Mouse (Mus musculus): Measurements from ENCODE around the gene Slc39a10. TPM values are rescaled to one million over a fixed set of nuclear protein-coding genes. Genes with fewer than 3 reads are reported as not detected.
A peak's percentile ranks its signal among the peaks of the same experiment; 100 is the strongest.
"Not testable (repeated sequence)": the region's sequence is repeated elsewhere in the genome, so short reads cannot be mapped to it uniquely, and the experiment has no call there.

Slc39a10 gene
- polyA plus RNA-seq, 1 experiment from 2014 or later = 57.0 TPM

- not testable (repeated sequence) for H3K4me2 ChIP-seq; H3K36me3 ChIP-seq (ENCODE audit: insufficient read depth); DNase-seq; H3K27ac ChIP-seq (ENCODE audit: low read depth); H3K9ac ChIP-seq; H3K27me3 ChIP-seq (ENCODE audit: insufficient read depth, low read length); H3K4me3 ChIP-seq (ENCODE audit: low read depth, low read length); H3K4me1 ChIP-seq (ENCODE audit: insufficient read depth); H3K9me3 ChIP-seq (ENCODE audit: low read depth, low read length)
- WGBS = 18% methylated on average over 3 of the region's 3 CpGs
- ATAC-seq (ENCODE audit: insufficient read depth) = peak; percentile 60; the same call in 1 of the 2 replicates
These were observed 128.1 kb downstream of the Slc39a10 start for GRCm38 (mm10) chr1:46764600-46764999.

Measured in lung, embryonic 14.5 days (tissue).